Mouse (Mus musculus) MEL (cell line): ENCODE data around the gene Klk1b4. TPM values are rescaled to one million over a fixed set of nuclear protein-coding genes. Genes with fewer than 3 reads are reported as not detected.

Source experiments
- DNase-seq: peaks from one replicate; pipeline ENCODE4 v3.0.0; 2011; ENCODE audit warnings: low read depth, low spot score
- H3K27ac ChIP-seq: 2 replicates; pipeline ENCODE4 v1.5.1; 2012; ENCODE audit warnings: low read depth, mild to moderate bottlenecking, control low read depth, low read length, moderate library complexity; ENCODE audit not compliant: control insufficient read depth
- H3K27me3 ChIP-seq, 2 experiments: fragments of 150-350 bp in 1 of 2; sonication (generic) in 1 of 2; 2 replicates each; pipeline ENCODE4 v1.6.1; 2012; ENCODE audit warnings: low read length in 2 of 2, mild to moderate bottlenecking in 2 of 2, improper control_type of control experiment in 1 of 2, moderate library complexity in 1 of 2; ENCODE audit not compliant: insufficient read depth in 2 of 2, control insufficient read depth in 1 of 2
- H3K36me3 ChIP-seq, 2 experiments: 2 replicates each; pipeline ENCODE4 v1.6.1; 2012 to 2014; ENCODE audit warnings: low read length in 2 of 2, improper control_type of control experiment in 1 of 2, inconsistent platforms in 1 of 2, mild to moderate bottlenecking in 1 of 2; ENCODE audit not compliant: insufficient read depth in 2 of 2, control insufficient read depth in 1 of 2
- H3K4me1 ChIP-seq, 2 experiments: fragments of 150-350 bp in 1 of 2; sonication (generic) in 1 of 2; 2 replicates each; pipeline ENCODE4 v1.6.1; 2012; ENCODE audit warnings: low read length in 2 of 2, improper control_type of control experiment in 1 of 2, mild to moderate bottlenecking in 1 of 2; ENCODE audit not compliant: insufficient read depth in 2 of 2, control insufficient read depth in 1 of 2
- H3K4me3 ChIP-seq, 2 experiments: fragments of 150-350 bp in 1 of 2; sonication (generic) in 1 of 2; 2 replicates each; pipeline ENCODE4 v1.5.1; 2012; ENCODE audit warnings: low read depth in 2 of 2, low read length in 2 of 2, mild to moderate bottlenecking in 2 of 2, moderate library complexity in 2 of 2, control low read depth in 1 of 2, improper control_type of control experiment in 1 of 2; ENCODE audit not compliant: control insufficient read depth in 1 of 2, insufficient read depth in 1 of 2
- H3K79me2 ChIP-seq: 2 replicates; pipeline ENCODE4 v1.6.1; 2012; ENCODE audit warnings: mild to moderate bottlenecking, low read length, moderate library complexity; ENCODE audit not compliant: control insufficient read depth, poor library complexity, insufficient read depth
- H3K9ac ChIP-seq: 2 replicates; pipeline ENCODE4 v1.6.1; 2012; ENCODE audit warnings: low read depth, mild to moderate bottlenecking, control low read depth, low read length, moderate library complexity; ENCODE audit not compliant: control insufficient read depth, poor library complexity, severe bottlenecking
- H3K9me3 ChIP-seq: fragments of 150-350 bp; sonication (generic); replicated peaks from 2 replicates; pipeline ENCODE4 v1.6.1; 2012; ENCODE audit warnings: mild to moderate bottlenecking, low read length, improper control_type of control experiment, moderate library complexity; ENCODE audit not compliant: insufficient read depth
- BHLHE40 ChIP-seq: IDR thresholded peaks from 2 replicates; pipeline ENCODE4 v1.6.1; 2012; ENCODE audit warnings: low read depth, mild to moderate bottlenecking, inconsistent platforms, low read length, improper control_type of control experiment, borderline replicate concordance
- CTCF ChIP-seq, 3 experiments: IDR thresholded peaks in 2 of 3; conservative IDR thresholded peaks in 1 of 3; 2 replicates each; pipeline ENCODE4 v1.5.1; 2011 to 2012; ENCODE audit warnings: low read length in 3 of 3, low read depth in 2 of 3, mild to moderate bottlenecking in 2 of 3, improper control_type of control experiment in 1 of 3, inconsistent platforms in 1 of 3, mixed read lengths in 1 of 3, moderate library complexity in 1 of 3; ENCODE audit not compliant: control insufficient read depth in 1 of 3, insufficient read depth in 1 of 3, poor library complexity in 1 of 3, severe bottlenecking in 1 of 3
- ELF1 ChIP-seq: IDR thresholded peaks from 2 replicates; pipeline ENCODE4 v1.6.1; 2014; ENCODE audit warnings: low read depth, mild to moderate bottlenecking, inconsistent platforms, low read length, improper control_type of control experiment, moderate library complexity
- EP300 ChIP-seq, 2 experiments: IDR thresholded peaks; 2 replicates each; pipeline ENCODE4 v1.6.1; 2011; ENCODE audit warnings: improper control_type of control experiment in 2 of 2, low read length in 2 of 2, low read depth in 1 of 2, mild to moderate bottlenecking in 1 of 2
- ETS1 ChIP-seq: IDR thresholded peaks from 2 replicates; pipeline ENCODE4 v1.6.1; 2012; ENCODE audit warnings: low read depth, mild to moderate bottlenecking, inconsistent platforms, low read length, improper control_type of control experiment, moderate library complexity
- GABPA ChIP-seq: IDR thresholded peaks from 2 replicates; pipeline ENCODE4 v1.6.1; 2012; ENCODE audit warnings: low read depth, mild to moderate bottlenecking, inconsistent platforms, low read length, improper control_type of control experiment, moderate library complexity
- GATA1 ChIP-seq: IDR thresholded peaks from 2 replicates; pipeline ENCODE4 v1.6.1; 2011; ENCODE audit warnings: low read depth, low read length, improper control_type of control experiment
- JUND ChIP-seq: IDR thresholded peaks from 2 replicates; pipeline ENCODE4 v1.6.1; 2011; ENCODE audit warnings: low read depth, mild to moderate bottlenecking, improper control_type of control experiment, low read length
- MEF2A ChIP-seq: IDR thresholded peaks from 2 replicates; pipeline ENCODE4 v1.6.1; 2014; ENCODE audit warnings: low read depth, mild to moderate bottlenecking, inconsistent platforms, low read length, improper control_type of control experiment; ENCODE audit not compliant: poor library complexity, insufficient replicate concordance, severe bottlenecking; ENCODE audit errors: extremely low read depth
- MYB ChIP-seq: IDR thresholded peaks from 2 replicates; pipeline ENCODE4 v1.6.1; 2011; ENCODE audit warnings: mild to moderate bottlenecking, low read depth, low read length, improper control_type of control experiment
- NELFE ChIP-seq: IDR thresholded peaks from 2 replicates; pipeline ENCODE4 v1.6.1; 2011; ENCODE audit warnings: low read depth, low read length, improper control_type of control experiment
- NRF1 ChIP-seq: IDR thresholded peaks from 2 replicates; pipeline ENCODE4 v1.6.1; 2014; ENCODE audit warnings: low read depth, mild to moderate bottlenecking, inconsistent platforms, low read length, improper control_type of control experiment, moderate library complexity; ENCODE audit not compliant: poor library complexity, insufficient read depth, severe bottlenecking
- POLR2A ChIP-seq, 2 experiments: IDR thresholded peaks; 2 replicates each; pipeline ENCODE4 v1.6.1; 2011 to 2012; ENCODE audit warnings: low read length in 2 of 2, mild to moderate bottlenecking in 2 of 2, control low read depth in 1 of 2, improper control_type of control experiment in 1 of 2, low read depth in 1 of 2, moderate library complexity in 1 of 2; ENCODE audit not compliant: control insufficient read depth in 1 of 2, insufficient read depth in 1 of 2, poor library complexity in 1 of 2
- RAD21 ChIP-seq: IDR thresholded peaks from 2 replicates; pipeline ENCODE4 v1.6.1; 2011; ENCODE audit warnings: mild to moderate bottlenecking, low read depth, low read length, improper control_type of control experiment
- RCOR1 ChIP-seq: IDR thresholded peaks from 2 replicates; pipeline ENCODE4 v1.6.1; 2012; ENCODE audit warnings: low read depth, mild to moderate bottlenecking, inconsistent platforms, low read length, improper control_type of control experiment
- SIN3A ChIP-seq: IDR thresholded peaks from 2 replicates; pipeline ENCODE4 v1.6.1; 2012; ENCODE audit warnings: low read length, improper control_type of control experiment, inconsistent platforms
- SMC3 ChIP-seq: IDR thresholded peaks from 2 replicates; pipeline ENCODE4 v1.6.1; 2011; ENCODE audit warnings: low read depth, low read length, improper control_type of control experiment
- TCF12 ChIP-seq: IDR thresholded peaks from 2 replicates; pipeline ENCODE4 v1.6.1; 2014; ENCODE audit warnings: low read depth, mild to moderate bottlenecking, inconsistent platforms, low read length, improper control_type of control experiment, moderate library complexity
- USF1 ChIP-seq: IDR thresholded peaks from 2 replicates; pipeline ENCODE4 v1.6.1; 2014; ENCODE audit warnings: low read depth, mild to moderate bottlenecking, inconsistent platforms, low read length, improper control_type of control experiment, moderate library complexity
- USF2 ChIP-seq, 2 experiments: IDR thresholded peaks; 2 replicates each; pipeline ENCODE4 v1.6.1; 2011 to 2012; ENCODE audit warnings: improper control_type of control experiment in 2 of 2, low read length in 2 of 2, borderline replicate concordance in 1 of 2, inconsistent platforms in 1 of 2, low read depth in 1 of 2, mild to moderate bottlenecking in 1 of 2; ENCODE audit not compliant: insufficient read depth in 1 of 2
- ZC3H11A ChIP-seq: IDR thresholded peaks from 2 replicates; pipeline ENCODE4 v1.6.1; 2012; ENCODE audit warnings: low read depth, mild to moderate bottlenecking, inconsistent platforms, low read length, improper control_type of control experiment
- ZKSCAN1 ChIP-seq: IDR thresholded peaks from 2 replicates; pipeline ENCODE4 v1.6.1; 2012; ENCODE audit warnings: low read depth, mild to moderate bottlenecking, inconsistent platforms, low read length, improper control_type of control experiment, moderate library complexity
- ZMIZ1 ChIP-seq: IDR thresholded peaks from 2 replicates; pipeline ENCODE4 v1.6.1; 2012; ENCODE audit warnings: low read depth, mild to moderate bottlenecking, inconsistent platforms, low read length, improper control_type of control experiment, moderate library complexity
- ZNF384 ChIP-seq: IDR thresholded peaks from 2 replicates; pipeline ENCODE4 v1.6.1; 2012; ENCODE audit warnings: low read depth, mild to moderate bottlenecking, inconsistent platforms, low read length, improper control_type of control experiment
- polyA plus RNA-seq, 2 experiments: library from polyadenylated mRNA; stranded (reverse) in 1 of 2; unstranded in 1 of 2; fragments of >175 nt in 1 of 2; fragments of >200 nt in 1 of 2; gene quantifications; 2 replicates each; pipeline versions ENCODE4 v1.2.1 to v1.2.4; 2012; ENCODE audit warnings: low replicate concordance in 2 of 2, low read depth in 1 of 2; ENCODE audit not compliant: insufficient read length in 2 of 2, insufficient read depth in 1 of 2, missing spikeins in 1 of 2
- total RNA-seq: library from RNA; depleted of rRNA; stranded (reverse); fragments of 300-350 nt; gene quantifications from 2 replicates; pipeline ENCODE4 v1.2.3, GENCODE M21; 2012

Gene Klk1b4
- total and polyA plus RNA-seq, 3 experiments, result not detected

- Histone ChIP-seq H3K27ac (no peak overlapping the region), H3K36me3 (peaks cover 0 to 10% of the 10 kb centered on the region in 2 experiments; a peak in 2 of 4 replicates), H3K9me3 (no peaks in the 10 kb centered on the region), H3K27me3 (no peaks in the 10 kb centered on the region), H3K4me1 (peaks cover 10 to 25% of the 10 kb centered on the region in 2 experiments), H3K79me2 (no peaks in the 10 kb centered on the region), H3K4me3 (no peak overlapping the region), H3K9ac (no peak overlapping the region)
- TF ChIP-seq ZC3H11A (no peak), GABPA (no peak), TCF12 (peak; percentile 48; the same call in 1 of the 2 replicates), NELFE (no peak), POLR2A (IDR thresholded peaks at IDR 0.05; ENCODE audit: control insufficient read depth in 1 of 2, insufficient read depth in 1 of 2, low read depth in 1 of 2, low read length in 2 of 2, poor library complexity in 1 of 2) (no peak), RCOR1 (peak; percentile 70; the same call in 1 of the 2 replicates), GATA1 (peak; percentile 88), ETS1 (peak; percentile 58), SIN3A (no peak), EP300 (IDR thresholded peaks at IDR 0.05; ENCODE audit: low read depth in 1 of 2, low read length in 2 of 2) (peak; percentile 72 to 75)
- DNase-seq, result peak; percentile 49
These were observed 32.7 kb downstream of the Klk1b4 start for GRCm38 (mm10) chr7:44239913-44240312.

GRCm38 (mm10) chr7:44240712-44241111, 33.5 kb downstream of the Klk1b4 start:
- Histone ChIP-seq H3K27ac (no peak overlapping the region), H3K79me2 (no peaks in the 10 kb centered on the region), H3K4me1 (peaks cover 10 to 31% of the 10 kb centered on the region in 2 experiments), H3K9ac (no peak overlapping the region), H3K27me3 (no peaks in the 10 kb centered on the region), H3K9me3 (no peaks in the 10 kb centered on the region), H3K4me3 (no peak overlapping the region), H3K36me3 (peaks cover 0 to 10% of the 10 kb centered on the region in 2 experiments; a peak in 2 of 4 replicates)
- DNase-seq, result no peak
- TF ChIP-seq CTCF (IDR thresholded peaks at IDR 0.05 in 2 of 3, conservative IDR thresholded peaks at IDR 0.05 in 1 of 3; ENCODE audit: control insufficient read depth in 1 of 3, insufficient read depth in 1 of 3, low read depth in 2 of 3, low read length in 3 of 3, poor library complexity in 1 of 3, severe bottlenecking in 1 of 3) (no peak), ZNF384 (no peak), JUND (no peak), POLR2A (IDR thresholded peaks at IDR 0.05; ENCODE audit: control insufficient read depth in 1 of 2, insufficient read depth in 1 of 2, low read depth in 1 of 2, low read length in 2 of 2, poor library complexity in 1 of 2) (no peak), RAD21 (no peak), SIN3A (no peak), TCF12 (no peak), MYB (no peak), ZKSCAN1 (no peak), RCOR1 (no peak), ELF1 (no peak), GATA1 (no peak), NRF1 (no peak), BHLHE40 (no peak), SMC3 (no peak), MEF2A (no peak), GABPA (no peak), USF2 (IDR thresholded peaks at IDR 0.05; ENCODE audit: borderline replicate concordance in 1 of 2, insufficient read depth in 1 of 2, low read depth in 1 of 2, low read length in 2 of 2) (no peak), USF1 (no peak), ZMIZ1 (no peak)
